Mouse (Mus musculus) cerebellum, adult 2 months (tissue): ENCODE measurements around the gene Dip2c.

Experiments
- CTCF ChIP-seq: fragments of 200-500 bp; IDR thresholded peaks from 2 replicates; pipeline ENCODE4 v1.5.1; 2011; ENCODE audit warnings: low read depth, mild to moderate bottlenecking, control low read depth, low read length, moderate library complexity, borderline replicate concordance; ENCODE audit not compliant: insufficient read depth
- POLR2A ChIP-seq: fragments of 200-500 bp; IDR thresholded peaks from 2 replicates; pipeline ENCODE4 v1.6.1; 2011; ENCODE audit warnings: low read length, control low read depth, borderline replicate concordance; ENCODE audit not compliant: insufficient read depth

GRCm38 (mm10) chr13:9504118-9504856 lies 228.0 kb downstream of the Dip2c start:
- TF ChIP-seq CTCF = no peak
- TF ChIP-seq POLR2A = no peak
